ENCODE assay signal across 13 mouse cellular contexts in genomic region chr13:63979581-63979980, GRCm38 (mm10).
DNase-seq lines count a peak whose midpoint lies in the region; ATAC-seq lines count a peak whose summit lies in the region.
"Had no signal": no experiment of that assay in that cellular context is flagged by ENCODE, and none has a peak within 500 bp of the region (broad histone marks: within the 10 kb centered on the region; RNA-seq: fewer than 3 reads in every experiment).

No protein-coding gene starts in this region.

- H3K27me3 ChIP-seq in kidney, embryonic 16.5 days (ENCODE audit: insufficient read depth, low read length), result no peaks in the 10 kb centered on the region
- H3K27me3 ChIP-seq in embryonic facial prominence, embryonic 11.5 days (ENCODE audit: control insufficient read depth, insufficient read depth, low read length), result no peaks in the 10 kb centered on the region
- H3K27me3 ChIP-seq in limb, embryonic 15.5 days, result no peaks in the 10 kb centered on the region
- H3K27me3 ChIP-seq: CH12.LX had no signal

- no peaks in the 10 kb centered on the region for H3K9me3 ChIP-seq in kidney, embryonic 16.5 days (ENCODE audit: low read length)
- H3K9me3 ChIP-seq in embryonic facial prominence, embryonic 11.5 days (replicated peaks; ENCODE audit: control insufficient read depth, low read length), result no peaks in the 10 kb centered on the region
- H3K9me3 ChIP-seq in limb, embryonic 15.5 days, result no peaks in the 10 kb centered on the region

- H3K4me1 ChIP-seq in kidney, embryonic 16.5 days (ENCODE audit: insufficient read depth, low read length), result peaks cover 18% of the 10 kb centered on the region
- H3K4me1 ChIP-seq in embryonic facial prominence, embryonic 11.5 days (ENCODE audit: control insufficient read depth, insufficient read depth, low read length), result peaks cover 4% of the 10 kb centered on the region; the same call in 1 of the 2 replicates
- peaks cover 9% of the 10 kb centered on the region for H3K4me1 ChIP-seq in limb, embryonic 15.5 days

- no peak for ATAC-seq in kidney, embryonic 16.5 days (ENCODE audit: low FRiP score, low TSS enrichment)
- no peak for ATAC-seq in embryonic facial prominence, embryonic 11.5 days (replicated peaks; ENCODE audit: insufficient number of reproducible peaks, low FRiP score, low TSS enrichment, low read depth)
- no peak for ATAC-seq in limb, embryonic 15.5 days (ENCODE audit: insufficient number of reproducible peaks, low FRiP score, low TSS enrichment, low read depth)

- no peak overlapping the region; the same call in 1 of the 2 replicates for H3K9ac ChIP-seq in kidney, embryonic 16.5 days (replicated peaks; ENCODE audit: low read length)
- peak overlapping the region; percentile 13; the same call in 1 of the 2 replicates for H3K9ac ChIP-seq in embryonic facial prominence, embryonic 11.5 days (replicated peaks; ENCODE audit: low read length)
- H3K9ac ChIP-seq in limb, embryonic 15.5 days, result no peak overlapping the region

- WGBS in kidney, embryonic 16.5 days, result 30% methylated on average over 1 of the region's 1 CpGs
- 11% methylated on average over 1 of the region's 1 CpGs for WGBS in embryonic facial prominence, embryonic 11.5 days
- WGBS in limb, embryonic 15.5 days, result 34% methylated on average over 1 of the region's 1 CpGs

- H3K27ac ChIP-seq in kidney, embryonic 16.5 days (ENCODE audit: low read length), result peak overlapping the region; percentile 66
- H3K27ac ChIP-seq in embryonic facial prominence, embryonic 11.5 days (replicated peaks; ENCODE audit: low read depth, low read length), result no peak overlapping the region
- peak overlapping the region; percentile 65 for H3K27ac ChIP-seq in limb, embryonic 15.5 days

- H3K4me3 ChIP-seq in kidney, embryonic 16.5 days (ENCODE audit: low read length), result no peak overlapping the region
- H3K4me3 ChIP-seq in embryonic facial prominence, embryonic 11.5 days (ENCODE audit: low read depth, low read length), result no peak overlapping the region
- H3K4me3 ChIP-seq in limb, embryonic 15.5 days, result no peak overlapping the region

- no peak overlapping the region for H3K4me2 ChIP-seq in kidney, embryonic 16.5 days (replicated peaks; ENCODE audit: low read depth, low read length)
- H3K4me2 ChIP-seq in embryonic facial prominence, embryonic 11.5 days (ENCODE audit: low read depth, low read length), result no peak overlapping the region
- no peak overlapping the region for H3K4me2 ChIP-seq in limb, embryonic 15.5 days
- H3K4me2 ChIP-seq: liver, embryonic 11.5 days had no signal

- no peaks in the 10 kb centered on the region for H3K36me3 ChIP-seq in kidney, embryonic 16.5 days (ENCODE audit: insufficient read depth, low read length)
- H3K36me3 ChIP-seq in embryonic facial prominence, embryonic 11.5 days (replicated peaks; ENCODE audit: control insufficient read depth, insufficient read depth, low read depth, low read length), result no peaks in the 10 kb centered on the region
- H3K36me3 ChIP-seq in limb, embryonic 15.5 days, result no peaks in the 10 kb centered on the region

- no peak for DNase-seq in kidney, adult 11 months
- peak; percentile 69 for DNase-seq in ES-CJ7 (ENCODE audit: low read depth, low spot score)
- DNase-seq in embryonic facial prominence, embryonic 11.5 days (ENCODE audit: low spot score), result no peak
- no peak for DNase-seq in cerebellum, postnatal 14 days
- DNase-seq in adrenal gland, adult 2 months, result no peak
- DNase-seq: heart, adult 11 months; kidney, postnatal 14 days; lung, postnatal 36 days; right cerebral cortex, postnatal 25 days had no signal
